Mouse (Mus musculus) forebrain, embryonic 14.5 days (tissue): Measurements from ENCODE around the gene Arid1b. TPM values are rescaled to one million over a fixed set of nuclear protein-coding genes. Genes with fewer than 3 reads are reported as not detected.

Source experiments
- ATAC-seq: fragments of 200-750 bp; cut with Nextera tagmentation; 2 replicates; pipeline ENCODE4 v1.8.0; 2017; ENCODE audit warnings: mild to moderate bottlenecking, moderate library complexity
- DNase-seq: peaks from one replicate; pipeline ENCODE4 v3.0.0-alpha.2; 2015; ENCODE audit warnings: low spot score
- H3K27ac ChIP-seq: fragments of 300-500 bp; sonication (generic); 2 replicates; pipeline ENCODE4 v1.5.1; 2014; ENCODE audit warnings: low read depth, mild to moderate bottlenecking, control low read depth, low read length, moderate library complexity
- H3K27me3 ChIP-seq: fragments of 300-500 bp; sonication (generic); replicated peaks from 2 replicates; pipeline ENCODE4 v1.6.1; 2014; ENCODE audit warnings: low read length, control low read depth, mixed read lengths; ENCODE audit not compliant: control insufficient read depth, insufficient read depth
- H3K36me3 ChIP-seq: fragments of 300-500 bp; sonication (generic); 2 replicates; pipeline ENCODE4 v1.6.1; 2014; ENCODE audit warnings: low read length, control low read depth; ENCODE audit not compliant: control insufficient read depth, insufficient read depth
- H3K4me1 ChIP-seq: fragments of 300-500 bp; sonication (generic); 2 replicates; pipeline ENCODE4 v1.6.1; 2014; ENCODE audit warnings: antibody characterized with exemption, low read length, control low read depth; ENCODE audit not compliant: control insufficient read depth, insufficient read depth
- H3K4me2 ChIP-seq: fragments of 300-500 bp; sonication (generic); 2 replicates; pipeline ENCODE4 v1.6.1; 2014; ENCODE audit warnings: mild to moderate bottlenecking, control low read depth, low read length
- H3K4me3 ChIP-seq: fragments of 300-500 bp; sonication (generic); 2 replicates; pipeline ENCODE4 v1.5.1; 2014; ENCODE audit warnings: low read depth, low read length, control low read depth
- H3K9ac ChIP-seq: fragments of 300-500 bp; sonication (generic); 2 replicates; pipeline ENCODE4 v1.6.1; 2014; ENCODE audit warnings: mild to moderate bottlenecking, low read length, control low read depth, moderate library complexity
- H3K9me3 ChIP-seq: fragments of 300-500 bp; sonication (generic); replicated peaks from 2 replicates; pipeline ENCODE4 v1.6.1; 2016; ENCODE audit warnings: low read length, control low read depth, mixed read lengths; ENCODE audit not compliant: control insufficient read depth
- WGBS: fragments of 180-500 bp; shearing (Covaris S2); extraction: QIAGEN DNeasy Blood & Tissue Kit; methylation state at CpG from one replicate; pipeline ENCODE4 v1.1.7; 2014; 5-methylcytosine and 5-hydroxymethylcytosine counted together
- polyA plus RNA-seq: library from polyadenylated mRNA; unstranded; fragments of >200 nt; fragmentation: Nextera tagmentation; extraction: Ambion mirVana; gene quantifications from 2 replicates; pipeline ENCODE4 v1.2.1, GENCODE M21; 2014

Arid1b gene
- polyA plus RNA-seq, 1 experiment from 2014 or later = 11.1 TPM

GRCm38 (mm10) chr17:4990911-4991560 is 3.1 kb upstream of the Arid1b start:
- ATAC-seq = no peak
- Histone ChIP-seq H3K4me1 (peaks cover 21% of the 10 kb centered on the region), H3K36me3 (no peaks in the 10 kb centered on the region), H3K27me3 (no peaks in the 10 kb centered on the region; the same call in 1 of the 2 replicates), H3K4me3 (no peak overlapping the region), H3K9ac (no peak overlapping the region), H3K27ac (no peak overlapping the region), H3K4me2 (peak overlapping the region; percentile 20; the same call in 1 of the 2 replicates), H3K9me3 (no peaks in the 10 kb centered on the region)
- DNase-seq = peak; percentile 79
- 5% methylated on average over 16 of the region's 16 CpGs for WGBS

- H3K9ac ChIP-seq = no peak overlapping the region
- H3K4me1 ChIP-seq = peaks cover 21% of the 10 kb centered on the region
- DNase-seq (peak; percentile 65), ATAC-seq (no peak)
- no peak overlapping the region for H3K27ac ChIP-seq
- no peak overlapping the region for H3K4me2 ChIP-seq
- no peak overlapping the region for H3K4me3 ChIP-seq
- no peaks in the 10 kb centered on the region for H3K36me3 ChIP-seq
- no peaks in the 10 kb centered on the region for H3K27me3 ChIP-seq
- 11% methylated on average over 10 of the region's 10 CpGs for WGBS
- H3K9me3 ChIP-seq = no peaks in the 10 kb centered on the region
Measured at GRCm38 (mm10) chr17:4991600-4991999, 2.5 kb upstream of the Arid1b start.

GRCm38 (mm10) chr17:4993497-4993839 is 664 bp upstream of the Arid1b start:
- peak overlapping the region; percentile 92 for H3K4me3 ChIP-seq
- peak overlapping the region; percentile 100 for H3K9ac ChIP-seq
- H3K4me1 ChIP-seq = peaks cover 24% of the 10 kb centered on the region
- peak; percentile 45 for DNase-seq
- no peaks in the 10 kb centered on the region for H3K36me3 ChIP-seq
- H3K27ac ChIP-seq = peak overlapping the region; percentile 100
- H3K4me2 ChIP-seq = peak overlapping the region; percentile 70
- H3K9me3 ChIP-seq = no peaks in the 10 kb centered on the region
- H3K27me3 ChIP-seq = no peaks in the 10 kb centered on the region
- WGBS = 16% methylated on average over 9 of the region's 9 CpGs
- ATAC-seq = no peak

- no peaks in the 10 kb centered on the region for H3K9me3 ChIP-seq
- peaks cover 28% of the 10 kb centered on the region for H3K4me1 ChIP-seq
- under 1% methylated on average over 34 of the region's 55 CpGs for WGBS
- H3K36me3 ChIP-seq = no peaks in the 10 kb centered on the region
- H3K9ac ChIP-seq = peak overlapping the region; percentile 100
- ATAC-seq (no peak; the same call in none of the 2 replicates), DNase-seq (no peak)
- peak overlapping the region; percentile 92 for H3K4me3 ChIP-seq
- H3K27me3 ChIP-seq = no peaks in the 10 kb centered on the region
- H3K4me2 ChIP-seq = peak overlapping the region; percentile 70
- peak overlapping the region; percentile 100 for H3K27ac ChIP-seq
Measured at GRCm38 (mm10) chr17:4994504-4994812, 326 bp downstream of the Arid1b start.

- WGBS = under 1% methylated on average over 63 of the region's 81 CpGs
Measured at GRCm38 (mm10) chr17:4994813-4995560, 855 bp downstream of the Arid1b start.

GRCm38 (mm10) chr17:4995561-4996051 is 1.5 kb downstream of the Arid1b start:
- no peaks in the 10 kb centered on the region for H3K36me3 ChIP-seq
- peak overlapping the region; percentile 70 for H3K4me2 ChIP-seq
- H3K9ac ChIP-seq = peak overlapping the region; percentile 100
- H3K9me3 ChIP-seq = no peaks in the 10 kb centered on the region
- H3K4me3 ChIP-seq = peak overlapping the region; percentile 92
- peaks cover 32% of the 10 kb centered on the region for H3K4me1 ChIP-seq
- peak overlapping the region; percentile 100 for H3K27ac ChIP-seq
- ATAC-seq (peak; percentile 52), DNase-seq (peak; percentile 79)
- WGBS = under 1% methylated on average over 40 of the region's 56 CpGs
- no peaks in the 10 kb centered on the region for H3K27me3 ChIP-seq

More at GRCm38 (mm10) chr17:4994813-4995560, 855 bp downstream of the Arid1b start:
- no peaks in the 10 kb centered on the region for H3K27me3 ChIP-seq
- H3K4me2 ChIP-seq = peak overlapping the region; percentile 70
- peak overlapping the region; percentile 100 for H3K9ac ChIP-seq
- no peaks in the 10 kb centered on the region for H3K9me3 ChIP-seq
- H3K27ac ChIP-seq = peak overlapping the region; percentile 100
- H3K4me3 ChIP-seq = peak overlapping the region; percentile 92
- peak; percentile 44 for ATAC-seq
- peak; percentile 69 for DNase-seq
- H3K36me3 ChIP-seq = no peaks in the 10 kb centered on the region
- H3K4me1 ChIP-seq = peaks cover 32% of the 10 kb centered on the region

- Histone ChIP-seq H3K27ac (peak overlapping the region; percentile 100), H3K9me3 (no peaks in the 10 kb centered on the region), H3K4me2 (peak overlapping the region; percentile 70), H3K27me3 (no peaks in the 10 kb centered on the region), H3K36me3 (no peaks in the 10 kb centered on the region), H3K9ac (peak overlapping the region; percentile 100), H3K4me1 (peaks cover 32% of the 10 kb centered on the region), H3K4me3 (peak overlapping the region; percentile 92)
- 0% methylated on average over 72 of the region's 95 CpGs for WGBS
- ATAC-seq (peak; percentile 33), DNase-seq (peak; percentile 47)
Measured at GRCm38 (mm10) chr17:4996121-4996813, 2.1 kb downstream of the Arid1b start.

GRCm38 (mm10) chr17:4996814-4997549 is 2.9 kb downstream of the Arid1b start:
- WGBS = under 1% methylated on average over 20 of the region's 20 CpGs
- H3K36me3 ChIP-seq = no peaks in the 10 kb centered on the region
- DNase-seq (peak; percentile 87), ATAC-seq (no peak)
- peak overlapping the region; percentile 92 for H3K4me3 ChIP-seq
- H3K4me2 ChIP-seq = peak overlapping the region; percentile 70
- H3K9ac ChIP-seq = peak overlapping the region; percentile 100
- H3K27me3 ChIP-seq = no peaks in the 10 kb centered on the region
- peaks cover 33% of the 10 kb centered on the region for H3K4me1 ChIP-seq
- H3K9me3 ChIP-seq = no peaks in the 10 kb centered on the region
- peak overlapping the region; percentile 100 for H3K27ac ChIP-seq
